Mouse (Mus musculus) kidney, embryonic 15.5 days (tissue): ENCODE measurements around the gene Hes5. TPM values are rescaled to one million over a fixed set of nuclear protein-coding genes. Genes with fewer than 3 reads are reported as not detected.

Experiments used
- ATAC-seq: fragments of 200-750 bp; cut with Nextera tagmentation; replicated peaks from 2 replicates; pipeline ENCODE4 v1.8.0; 2017; ENCODE audit warnings: moderate TSS enrichment; ENCODE audit not compliant: low FRiP score
- H3K27ac ChIP-seq: fragments of 300-500 bp; sonication (generic); 2 replicates; pipeline ENCODE4 v1.5.1; 2015; ENCODE audit warnings: mild to moderate bottlenecking, inconsistent platforms
- H3K27me3 ChIP-seq: fragments of 300-500 bp; sonication (generic); 2 replicates; pipeline ENCODE4 v1.6.1; 2015; ENCODE audit warnings: inconsistent platforms
- H3K36me3 ChIP-seq: fragments of 300-500 bp; sonication (generic); 2 replicates; pipeline ENCODE4 v1.6.1; 2015; ENCODE audit warnings: inconsistent platforms
- H3K4me1 ChIP-seq: fragments of 300-500 bp; sonication (generic); 2 replicates; pipeline ENCODE4 v1.6.1; 2015; ENCODE audit warnings: inconsistent platforms
- H3K4me2 ChIP-seq: fragments of 300-500 bp; sonication (generic); 2 replicates; pipeline ENCODE4 v1.6.1; 2015; ENCODE audit warnings: moderate library complexity, mild to moderate bottlenecking, inconsistent platforms
- H3K4me3 ChIP-seq: fragments of 300-500 bp; sonication (generic); replicated peaks from 2 replicates; pipeline ENCODE4 v1.5.1; 2015; ENCODE audit warnings: mild to moderate bottlenecking, inconsistent platforms
- H3K9ac ChIP-seq: fragments of 300-500 bp; sonication (generic); 2 replicates; pipeline ENCODE4 v1.6.1; 2015; ENCODE audit warnings: mild to moderate bottlenecking, inconsistent platforms
- H3K9me3 ChIP-seq: fragments of 300-500 bp; sonication (generic); replicated peaks from 2 replicates; pipeline ENCODE4 v1.6.1; 2016; ENCODE audit warnings: inconsistent platforms
- WGBS: fragments of 180-500 bp; shearing (Covaris S2); methylation state at CpG from one replicate; pipeline ENCODE4 v1.1.7; 2015; ENCODE audit warnings: mixed read lengths; 5-methylcytosine and 5-hydroxymethylcytosine counted together
- polyA plus RNA-seq: library from polyadenylated mRNA; unstranded; fragments of >200 nt; fragmentation: Nextera tagmentation; extraction: Ambion mirVana; gene quantifications from 2 replicates; pipeline ENCODE4 v1.2.1, GENCODE M21; 2015

The Hes5 gene
- polyA plus RNA-seq, 1 experiment from 2014 or later = 19.6 TPM

DNA sequence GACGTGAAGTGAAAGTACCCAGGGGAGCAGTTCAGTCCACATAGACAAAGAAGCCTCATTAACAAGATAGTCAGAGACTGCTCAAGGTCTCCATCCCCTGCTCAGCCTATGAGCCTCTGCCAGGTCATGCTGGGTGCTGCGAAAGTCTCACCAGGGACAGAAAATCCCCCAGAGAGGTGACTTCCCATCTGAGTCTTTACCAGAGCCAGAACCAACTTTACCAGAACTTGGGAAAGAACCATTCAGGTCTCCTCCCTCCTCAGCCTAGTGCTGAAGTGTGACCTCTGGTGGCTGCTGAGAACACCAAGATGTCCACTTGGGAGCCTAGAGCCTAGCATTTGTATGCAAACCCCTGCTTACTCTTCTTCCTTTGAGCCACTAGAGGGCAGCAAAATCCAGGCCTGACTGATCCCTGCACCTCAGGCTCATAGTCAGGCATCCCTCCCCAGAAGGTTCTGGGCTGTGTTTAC lies 16.6 kb upstream of the Hes5 start:
- ATAC-seq = peak; percentile 84
- Histone ChIP-seq H3K9ac (no peak overlapping the region), H3K27ac (no peak overlapping the region), H3K4me1 (peaks cover 15% of the 10 kb centered on the region), H3K9me3 (no peaks in the 10 kb centered on the region), H3K36me3 (no peaks in the 10 kb centered on the region), H3K27me3 (peaks cover 15% of the 10 kb centered on the region), H3K4me2 (no peak overlapping the region), H3K4me3 (no peak overlapping the region)
- WGBS = 22% methylated on average over 2 of the region's 2 CpGs

DNA sequence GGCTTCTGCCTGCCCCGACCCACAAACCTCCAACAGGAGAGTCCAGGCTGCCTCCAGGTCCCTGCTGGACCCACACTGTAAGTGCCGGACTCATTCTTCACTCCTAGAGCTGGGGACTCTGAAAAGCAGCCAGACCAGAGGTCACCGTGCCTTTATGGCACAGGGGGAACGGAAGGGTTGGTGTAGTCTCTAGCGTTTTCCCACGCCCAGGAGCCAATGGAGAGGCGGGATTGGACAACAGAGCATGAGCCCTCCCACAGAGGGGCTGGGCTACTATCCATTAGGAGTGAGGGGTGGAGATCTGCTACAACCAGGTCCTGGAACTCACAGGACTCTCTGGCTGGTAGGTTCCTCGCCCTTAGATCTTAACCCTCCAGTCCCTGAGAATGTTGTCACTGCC lies 14.4 kb upstream of the Hes5 start:
- Histone ChIP-seq H3K4me2 (peak overlapping the region; percentile 66), H3K9ac (no peak overlapping the region; the same call in 1 of the 2 replicates), H3K4me1 (peaks cover 15% of the 10 kb centered on the region), H3K27ac (peak overlapping the region; percentile 68), H3K9me3 (no peaks in the 10 kb centered on the region), H3K27me3 (peaks cover 35% of the 10 kb centered on the region), H3K4me3 (peak overlapping the region; percentile 34), H3K36me3 (no peaks in the 10 kb centered on the region)
- peak; percentile 91 for ATAC-seq
- 1% methylated on average over 8 of the region's 8 CpGs for WGBS

DNA sequence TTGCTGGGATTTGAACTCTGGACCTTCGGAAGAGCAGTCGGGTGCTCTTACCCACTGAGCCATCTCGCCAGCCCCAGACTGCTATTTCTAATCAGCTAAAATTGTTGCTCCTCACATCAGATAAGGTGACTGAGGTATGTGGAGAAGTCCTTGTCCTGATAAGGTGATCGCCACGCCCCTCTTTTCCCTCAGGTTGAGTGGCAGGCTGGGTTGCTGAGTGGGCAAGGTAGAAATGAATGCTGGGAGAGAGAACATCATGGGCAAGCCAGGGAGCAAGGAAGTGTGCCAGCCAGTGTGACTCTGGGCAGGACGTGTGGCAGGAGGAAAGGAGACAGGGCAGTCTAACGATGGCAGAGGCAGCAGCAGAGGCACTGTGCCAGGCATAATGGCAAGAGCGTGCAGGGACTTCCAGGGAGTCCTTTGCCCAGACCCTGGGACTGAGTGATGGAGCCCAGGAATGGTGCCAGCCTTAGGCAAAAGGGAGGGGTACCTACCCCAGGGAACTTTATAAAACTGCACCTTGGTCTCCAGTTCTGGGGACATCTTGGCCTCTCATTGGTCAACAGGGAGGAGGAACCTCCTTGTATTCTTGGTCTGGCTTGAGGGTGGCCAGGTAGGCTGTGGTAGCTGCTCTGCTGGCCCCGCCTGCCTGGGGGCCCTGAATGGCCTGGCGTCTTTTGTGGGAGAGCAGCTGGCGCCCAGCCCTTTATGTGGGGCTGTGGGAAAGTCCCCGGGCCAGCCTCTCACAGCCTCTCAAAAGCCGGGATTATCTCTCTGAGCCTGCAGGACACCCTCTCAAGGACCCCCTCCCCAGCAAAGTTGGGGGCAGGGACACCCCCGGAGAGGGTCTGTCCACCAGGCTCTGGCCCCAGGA lies 12.4 kb upstream of the Hes5 start:
- Histone ChIP-seq H3K4me1 (peaks cover 25% of the 10 kb centered on the region), H3K27ac (no peak overlapping the region), H3K36me3 (no peaks in the 10 kb centered on the region), H3K27me3 (peaks cover 52% of the 10 kb centered on the region), H3K4me3 (no peak overlapping the region), H3K9ac (no peak overlapping the region), H3K9me3 (no peaks in the 10 kb centered on the region), H3K4me2 (no peak overlapping the region)
- 52% methylated on average over 14 of the region's 14 CpGs for WGBS
- no peak for ATAC-seq

DNA sequence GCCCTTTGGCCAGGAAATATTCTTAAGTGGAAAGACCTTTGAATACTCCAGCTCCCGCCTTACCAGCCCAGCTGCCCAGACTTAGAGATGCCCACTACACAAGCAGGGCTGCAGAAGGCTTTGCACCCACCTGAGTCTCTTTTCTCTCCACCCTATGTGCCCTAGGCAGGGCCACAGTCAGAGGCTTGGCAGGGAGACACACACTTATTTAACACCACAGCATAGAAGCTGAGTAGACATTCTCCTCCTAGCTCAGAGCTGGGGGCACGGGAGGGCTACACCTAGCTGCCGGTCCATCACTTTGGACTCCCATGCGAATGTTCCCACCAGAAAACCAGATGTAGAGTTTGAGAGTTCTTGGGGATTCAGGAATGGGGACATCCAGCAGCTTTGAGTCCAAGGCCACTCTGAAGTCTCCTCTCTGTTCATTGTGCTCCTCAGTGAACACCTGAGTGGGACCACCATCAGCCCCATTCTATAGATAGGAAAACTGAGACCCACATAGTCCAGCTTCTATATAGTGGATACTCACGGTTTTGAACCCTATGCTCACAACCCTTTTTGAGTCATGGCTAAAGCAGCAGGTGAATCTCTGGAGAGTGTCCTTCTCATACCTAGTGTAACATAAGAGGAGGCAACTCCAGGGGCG lies 11.7 kb upstream of the Hes5 start:
- Histone ChIP-seq H3K27me3 (peaks cover 60% of the 10 kb centered on the region), H3K4me1 (peaks cover 25% of the 10 kb centered on the region), H3K36me3 (no peaks in the 10 kb centered on the region), H3K9me3 (no peaks in the 10 kb centered on the region), H3K9ac (no peak overlapping the region), H3K4me3 (no peak overlapping the region), H3K27ac (no peak overlapping the region), H3K4me2 (no peak overlapping the region)
- WGBS = 71% methylated on average over 6 of the region's 6 CpGs
- no peak for ATAC-seq

DNA sequence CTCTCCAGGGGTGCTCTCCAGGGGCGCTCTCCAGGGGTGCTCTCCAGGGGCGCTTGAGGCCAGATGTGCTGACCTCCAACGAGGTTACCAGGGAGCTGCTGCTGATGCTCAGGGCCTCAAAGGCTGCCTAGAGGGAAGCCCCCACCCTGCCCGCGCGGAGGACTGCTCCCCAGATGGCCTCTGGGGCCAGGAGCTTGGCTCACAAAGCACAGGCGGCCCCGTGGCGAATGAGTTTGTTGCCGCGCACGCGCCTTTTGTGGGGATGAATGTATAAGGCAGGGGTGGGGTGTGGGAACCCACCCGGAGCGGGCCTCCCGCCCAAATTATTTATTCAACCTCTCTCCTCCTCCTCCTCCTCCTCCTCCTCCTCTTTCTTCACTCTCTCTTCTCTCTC lies 11.1 kb upstream of the Hes5 start:
- Histone ChIP-seq H3K9me3 (no peaks in the 10 kb centered on the region), H3K4me1 (peaks cover 25% of the 10 kb centered on the region), H3K36me3 (no peaks in the 10 kb centered on the region), H3K4me2 (no peak overlapping the region), H3K4me3 (no peak overlapping the region), H3K27ac (no peak overlapping the region), H3K9ac (no peak overlapping the region), H3K27me3 (peaks cover 65% of the 10 kb centered on the region)
- 11% methylated on average over 16 of the region's 16 CpGs for WGBS
- ATAC-seq = no peak

DNA sequence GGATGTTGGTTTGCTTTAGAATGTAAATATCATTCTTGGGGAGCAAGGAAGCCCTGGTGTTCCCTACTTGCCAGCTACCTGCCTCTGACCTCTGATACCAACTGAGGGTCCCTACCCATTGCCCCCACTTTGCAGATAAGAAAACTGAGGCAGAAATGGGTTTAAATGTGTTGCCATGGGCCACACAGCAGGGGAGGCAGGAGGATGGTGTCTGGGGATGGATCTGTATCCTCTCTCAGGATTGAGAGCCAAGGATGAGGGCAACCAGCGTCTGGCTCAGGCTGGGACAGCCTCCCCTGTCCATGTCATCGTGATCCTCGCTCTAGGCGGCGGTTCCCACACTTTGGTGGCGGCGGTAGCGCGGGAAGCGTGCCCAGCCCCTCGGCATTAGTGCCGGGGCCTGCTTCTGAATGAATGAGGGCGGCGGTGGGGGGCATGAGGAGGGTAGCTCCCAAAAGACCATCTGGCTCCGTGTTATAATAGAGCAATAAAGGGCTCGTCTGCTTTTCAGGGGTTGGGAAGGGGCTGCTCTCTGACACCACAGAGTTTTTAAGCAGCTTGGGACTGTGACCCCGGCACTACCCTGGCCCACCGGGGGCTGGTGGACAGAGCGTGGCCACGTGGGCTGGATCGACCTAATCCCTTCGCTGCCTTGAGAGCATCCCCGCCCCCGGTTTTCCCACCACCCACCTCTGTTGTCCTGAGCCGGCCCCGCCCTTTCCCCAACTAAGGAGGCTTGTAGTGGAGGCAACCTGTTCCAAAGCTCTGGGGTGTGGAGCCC lies 8.1 kb upstream of the Hes5 start:
- under 1% methylated on average over 25 of the region's 26 CpGs for WGBS
- Histone ChIP-seq H3K4me3 (peak overlapping the region; percentile 8; the same call in 1 of the 2 replicates), H3K4me2 (peak overlapping the region; percentile 37), H3K9me3 (no peaks in the 10 kb centered on the region), H3K27ac (no peak overlapping the region), H3K9ac (no peak overlapping the region), H3K36me3 (no peaks in the 10 kb centered on the region), H3K27me3 (peaks cover 91% of the 10 kb centered on the region), H3K4me1 (peaks cover 22% of the 10 kb centered on the region)
- ATAC-seq = no peak

DNA sequence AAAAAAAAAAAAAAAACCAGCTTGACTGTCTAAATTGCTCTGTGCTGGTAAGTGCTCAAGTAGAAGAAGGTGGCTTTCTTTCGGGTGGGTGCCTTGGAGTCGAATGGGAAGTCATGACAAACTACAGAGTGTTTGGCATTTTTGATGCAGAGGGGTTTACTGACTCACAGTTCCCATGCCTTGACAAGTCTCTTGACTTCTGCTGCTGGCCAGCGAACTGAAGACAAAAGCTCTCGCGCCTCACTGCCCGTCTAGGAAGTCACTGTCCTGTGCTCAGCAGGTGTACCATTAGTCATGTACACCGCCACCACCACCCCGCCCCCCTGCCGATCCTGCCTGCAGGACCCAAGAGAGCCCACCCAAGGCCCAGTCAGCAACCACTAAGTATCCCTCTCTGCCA lies 4.1 kb upstream of the Hes5 start:
- Histone ChIP-seq H3K4me3 (no peak overlapping the region), H3K36me3 (no peaks in the 10 kb centered on the region), H3K27me3 (peaks cover 96% of the 10 kb centered on the region), H3K4me1 (peaks cover 54% of the 10 kb centered on the region), H3K9me3 (no peaks in the 10 kb centered on the region), H3K27ac (no peak overlapping the region), H3K4me2 (no peak overlapping the region), H3K9ac (no peak overlapping the region)
- no peak for ATAC-seq
- 36% methylated on average over 9 of the region's 9 CpGs for WGBS

DNA sequence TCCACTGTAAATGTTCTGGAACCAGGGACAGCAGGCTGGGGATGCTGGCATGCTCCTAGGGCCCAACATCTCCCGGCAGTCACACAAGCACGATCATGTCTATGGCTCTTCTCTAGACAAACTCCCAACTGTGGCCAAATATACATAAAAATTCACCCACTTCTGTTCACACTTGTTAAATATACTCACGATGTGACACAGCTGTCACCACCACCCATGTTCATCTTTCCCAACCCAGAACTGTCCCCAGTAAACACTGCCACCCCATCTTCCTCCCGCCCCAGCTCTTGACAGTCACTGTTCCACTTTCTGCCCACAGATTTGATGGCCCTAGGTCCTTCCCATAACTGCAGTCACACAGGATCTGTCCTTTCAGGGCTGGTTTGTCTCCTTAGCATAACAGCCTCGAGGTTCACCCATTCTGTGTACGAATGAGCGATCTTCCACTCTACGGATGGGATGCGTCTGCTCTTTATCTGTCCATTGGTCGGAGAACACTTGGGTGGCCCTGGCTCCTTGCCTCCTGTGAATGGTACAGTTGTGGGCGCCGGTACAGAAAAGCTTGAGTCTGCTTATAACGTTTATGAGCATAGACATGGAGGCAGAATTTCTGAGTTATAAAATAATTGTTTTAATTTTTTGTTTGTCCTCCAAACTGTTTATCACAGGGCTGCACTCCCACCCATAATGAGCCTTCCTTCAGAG lies 3.3 kb upstream of the Hes5 start:
- Histone ChIP-seq H3K36me3 (no peaks in the 10 kb centered on the region), H3K4me2 (peak overlapping the region; percentile 47; the same call in 1 of the 2 replicates), H3K9me3 (no peaks in the 10 kb centered on the region), H3K9ac (no peak overlapping the region), H3K27me3 (peaks cover 96% of the 10 kb centered on the region), H3K27ac (no peak overlapping the region), H3K4me3 (no peak overlapping the region), H3K4me1 (peaks cover 62% of the 10 kb centered on the region)
- ATAC-seq = no peak
- WGBS = 49% methylated on average over 13 of the region's 13 CpGs

DNA sequence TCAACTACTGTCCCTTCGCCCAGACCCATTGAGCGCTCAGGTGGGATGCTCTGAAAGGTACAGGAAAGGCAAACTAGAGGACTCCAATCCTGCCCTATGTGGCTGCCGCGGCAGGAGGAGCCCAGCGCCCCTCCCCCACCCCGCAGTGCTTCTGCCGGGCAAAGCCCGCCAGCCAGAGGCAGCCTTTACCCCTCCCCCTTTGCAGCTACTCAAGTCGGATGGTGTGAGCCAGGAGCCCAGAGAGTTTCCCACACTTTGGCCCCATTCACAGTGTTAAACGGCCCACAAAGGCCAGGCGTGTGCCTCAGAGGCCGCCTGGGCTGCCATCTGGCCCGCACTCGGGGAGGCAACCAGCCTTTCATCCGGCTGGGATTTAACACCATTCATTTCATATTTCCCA lies 2.6 kb upstream of the Hes5 start:
- Histone ChIP-seq H3K9ac (no peak overlapping the region), H3K4me2 (peak overlapping the region; percentile 47), H3K27me3 (peaks cover 96% of the 10 kb centered on the region), H3K36me3 (no peaks in the 10 kb centered on the region), H3K27ac (no peak overlapping the region), H3K9me3 (no peaks in the 10 kb centered on the region), H3K4me3 (no peak overlapping the region), H3K4me1 (peaks cover 62% of the 10 kb centered on the region)
- ATAC-seq = 0 out of 2 replicates have a peak, but pooled peaks have one; percentile 7
- 3% methylated on average over 15 of the region's 15 CpGs for WGBS

DNA sequence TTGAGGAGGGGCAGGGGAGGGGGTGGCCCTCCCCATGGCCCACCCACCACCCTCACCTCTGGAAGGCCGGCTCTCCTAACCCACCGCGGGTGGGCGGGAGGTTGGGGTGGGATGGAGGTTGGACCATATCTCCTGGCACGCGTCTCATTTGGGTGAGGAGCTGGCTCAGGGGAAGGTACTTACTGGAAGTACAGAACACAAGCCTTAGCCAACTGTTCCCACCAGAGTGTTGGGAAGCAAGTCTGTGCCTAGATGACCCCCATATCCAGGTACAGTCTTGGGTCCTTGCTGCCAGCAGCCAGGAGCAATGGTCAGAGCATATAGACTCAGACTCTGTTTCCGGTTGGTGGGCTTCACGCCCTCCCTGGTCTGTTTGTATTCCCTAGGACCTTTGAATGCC lies 2.1 kb upstream of the Hes5 start:
- no peaks in the 10 kb centered on the region for H3K36me3 ChIP-seq
- no peaks in the 10 kb centered on the region for H3K9me3 ChIP-seq
- H3K4me1 ChIP-seq = peaks cover 64% of the 10 kb centered on the region
- H3K4me2 ChIP-seq = peak overlapping the region; percentile 47
- no peak overlapping the region for H3K27ac ChIP-seq
- H3K27me3 ChIP-seq = peaks cover 95% of the 10 kb centered on the region
- H3K4me3 ChIP-seq = no peak overlapping the region
- WGBS = 14% methylated on average over 8 of the region's 8 CpGs
- H3K9ac ChIP-seq = no peak overlapping the region
- ATAC-seq = no peak

DNA sequence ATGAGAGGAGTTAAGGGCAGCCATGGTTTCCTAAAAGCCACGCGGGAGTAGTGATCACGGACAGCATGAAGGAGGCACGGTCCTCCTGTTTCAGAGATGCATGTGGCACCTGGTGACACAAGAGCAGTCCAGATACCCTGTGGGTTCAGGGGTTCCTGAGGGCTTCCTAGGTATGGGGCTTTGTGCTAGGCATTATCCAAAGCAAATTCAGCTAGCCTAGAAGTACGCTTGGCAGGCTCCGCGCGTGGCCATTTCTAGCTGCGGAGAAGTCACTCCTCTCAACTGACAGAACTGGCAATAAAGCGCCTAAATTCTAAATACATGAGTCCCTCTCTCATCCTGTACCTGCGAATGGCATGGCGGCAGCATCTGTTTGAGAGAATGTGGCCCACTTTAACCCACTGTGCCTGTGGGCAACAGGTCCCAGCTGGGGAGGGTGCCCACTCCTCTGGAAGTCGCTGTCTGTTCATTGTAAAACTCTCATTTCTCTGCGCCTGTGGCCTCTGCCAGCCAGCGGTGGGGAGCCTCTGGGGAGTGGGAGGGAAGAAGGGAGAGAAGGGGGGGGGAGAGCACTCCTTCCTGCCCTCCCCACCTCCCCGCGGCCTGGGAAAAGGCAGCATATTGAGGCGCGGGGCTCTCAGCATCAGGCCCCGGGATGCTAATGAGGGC lies 568 bp upstream of the Hes5 start:
- Histone ChIP-seq H3K27ac (no peak overlapping the region), H3K4me3 (peak overlapping the region; percentile 90), H3K4me2 (peak overlapping the region; percentile 77), H3K9ac (no peak overlapping the region; the same call in 1 of the 2 replicates), H3K27me3 (peaks cover 80% of the 10 kb centered on the region), H3K4me1 (peaks cover 75% of the 10 kb centered on the region), H3K9me3 (no peaks in the 10 kb centered on the region), H3K36me3 (no peaks in the 10 kb centered on the region)
- ATAC-seq = no peak
- WGBS = 20% methylated on average over 20 of the region's 20 CpGs
